Mouse (Mus musculus): ENCODE measurements around the gene Ankrd35. TPM values are rescaled to one million over a fixed set of nuclear protein-coding genes. Genes with fewer than 3 reads are reported as not detected.
"Not testable (repeated sequence)": the region's sequence is repeated elsewhere in the genome, so short reads cannot be mapped to it uniquely, and the experiment has no call there.

Ankrd35 gene
- polyA plus RNA-seq, 1 experiment from 2014 or later: 0.60 TPM

- no peak overlapping the region for H3K9ac ChIP-seq (ENCODE audit: low read length)
- peaks cover 23% of the 10 kb centered on the region for H3K4me1 ChIP-seq (ENCODE audit: control insufficient read depth, insufficient read depth, low read length)
- H3K27me3 ChIP-seq (ENCODE audit: control insufficient read depth, insufficient read depth, low read length): no peaks in the 10 kb centered on the region
- no peak overlapping the region for H3K4me3 ChIP-seq (ENCODE audit: low read length)
- H3K36me3 ChIP-seq (ENCODE audit: control insufficient read depth, insufficient read depth): no peaks in the 10 kb centered on the region
- no peak for ATAC-seq (replicated peaks; ENCODE audit: extremely low read depth, insufficient read depth, low FRiP score)
- H3K27ac ChIP-seq (ENCODE audit: low read length): no peak overlapping the region
- WGBS: 48% methylated on average over 3 of the region's 3 CpGs
- no peaks in the 10 kb centered on the region for H3K9me3 ChIP-seq (replicated peaks; ENCODE audit: control insufficient read depth, low read length)
- no peak overlapping the region for H3K4me2 ChIP-seq (ENCODE audit: low read depth, low read length)
These were observed 59.5 kb downstream of the Ankrd35 start for GRCm38 (mm10) chr3:96729403-96729784.

GRCm38 (mm10) chr3:96730785-96731184 lies 60.9 kb downstream of the Ankrd35 start:
- Histone ChIP-seq H3K4me3 (ENCODE audit: low read length) (no peak overlapping the region), H3K27ac (ENCODE audit: low read length) (no peak overlapping the region), H3K36me3 (ENCODE audit: control insufficient read depth, insufficient read depth) (no peaks in the 10 kb centered on the region), H3K27me3 (ENCODE audit: control insufficient read depth, insufficient read depth, low read length) (no peaks in the 10 kb centered on the region), H3K4me1 (ENCODE audit: control insufficient read depth, insufficient read depth, low read length) (peaks cover 25% of the 10 kb centered on the region), H3K4me2 (ENCODE audit: low read depth, low read length) (no peak overlapping the region), H3K9ac (ENCODE audit: low read length) (no peak overlapping the region), H3K9me3 (replicated peaks; ENCODE audit: control insufficient read depth, low read length) (no peaks in the 10 kb centered on the region)
- 55% methylated on average over 5 of the region's 5 CpGs for WGBS
- no peak for ATAC-seq (replicated peaks; ENCODE audit: extremely low read depth, insufficient read depth, low FRiP score)

- no peaks in the 10 kb centered on the region for H3K36me3 ChIP-seq (ENCODE audit: control insufficient read depth, insufficient read depth)
- no peaks in the 10 kb centered on the region for H3K27me3 ChIP-seq (ENCODE audit: control insufficient read depth, insufficient read depth, low read length)
- no peak overlapping the region for H3K9ac ChIP-seq (ENCODE audit: low read length)
- no peaks in the 10 kb centered on the region for H3K9me3 ChIP-seq (replicated peaks; ENCODE audit: control insufficient read depth, low read length)
- H3K4me2 ChIP-seq (ENCODE audit: low read depth, low read length): no peak overlapping the region
- 86% methylated on average over 1 of the region's 1 CpGs for WGBS
- ATAC-seq (replicated peaks; ENCODE audit: extremely low read depth, insufficient read depth, low FRiP score): no peak
- no peak overlapping the region for H3K27ac ChIP-seq (ENCODE audit: low read length)
- H3K4me3 ChIP-seq (ENCODE audit: low read length): no peak overlapping the region
- peaks cover 21% of the 10 kb centered on the region for H3K4me1 ChIP-seq (ENCODE audit: control insufficient read depth, insufficient read depth, low read length)
These were observed 64.1 kb downstream of the Ankrd35 start for GRCm38 (mm10) chr3:96733984-96734383.

GRCm38 (mm10) chr3:96735200-96735599 lies 65.3 kb downstream of the Ankrd35 start:
- H3K27ac ChIP-seq (ENCODE audit: low read length): no peak overlapping the region
- H3K27me3 ChIP-seq (ENCODE audit: control insufficient read depth, insufficient read depth, low read length): no peaks in the 10 kb centered on the region
- no peak overlapping the region for H3K4me3 ChIP-seq (ENCODE audit: low read length)
- H3K4me2 ChIP-seq (ENCODE audit: low read depth, low read length): no peak overlapping the region
- WGBS: 81% methylated on average over 2 of the region's 2 CpGs
- H3K36me3 ChIP-seq (ENCODE audit: control insufficient read depth, insufficient read depth): no peaks in the 10 kb centered on the region
- no peak for ATAC-seq (replicated peaks; ENCODE audit: extremely low read depth, insufficient read depth, low FRiP score)
- H3K9me3 ChIP-seq (replicated peaks; ENCODE audit: control insufficient read depth, low read length): no peaks in the 10 kb centered on the region
- no peak overlapping the region for H3K9ac ChIP-seq (ENCODE audit: low read length)
- peaks cover 13% of the 10 kb centered on the region for H3K4me1 ChIP-seq (ENCODE audit: control insufficient read depth, insufficient read depth, low read length)

GRCm38 (mm10) chr3:96737013-96737740 lies 67.2 kb downstream of the Ankrd35 start:
- Histone ChIP-seq H3K4me2 (ENCODE audit: low read depth, low read length) (no peak overlapping the region), H3K9ac (ENCODE audit: low read length) (no peak overlapping the region), H3K4me1 (ENCODE audit: control insufficient read depth, insufficient read depth, low read length) (peaks cover 5% of the 10 kb centered on the region; the same call in 1 of the 2 replicates), H3K9me3 (replicated peaks; ENCODE audit: control insufficient read depth, low read length) (no peaks in the 10 kb centered on the region), H3K4me3 (ENCODE audit: low read length) (no peak overlapping the region), H3K36me3 (ENCODE audit: control insufficient read depth, insufficient read depth) (no peaks in the 10 kb centered on the region), H3K27ac (ENCODE audit: low read length) (no peak overlapping the region), H3K27me3 (ENCODE audit: control insufficient read depth, insufficient read depth, low read length) (no peaks in the 10 kb centered on the region)
- no peak for ATAC-seq (replicated peaks; ENCODE audit: extremely low read depth, insufficient read depth, low FRiP score)
- 34% methylated on average over 1 of the region's 1 CpGs for WGBS

- Histone ChIP-seq H3K4me2 (ENCODE audit: low read depth, low read length) (no peak overlapping the region), H3K27ac (ENCODE audit: low read length) (no peak overlapping the region), H3K36me3 (ENCODE audit: control insufficient read depth, insufficient read depth) (no peaks in the 10 kb centered on the region), H3K4me3 (ENCODE audit: low read length) (no peak overlapping the region), H3K9ac (ENCODE audit: low read length) (no peak overlapping the region), H3K27me3 (ENCODE audit: control insufficient read depth, insufficient read depth, low read length) (no peaks in the 10 kb centered on the region), H3K4me1 (ENCODE audit: control insufficient read depth, insufficient read depth, low read length) (peaks cover 9% of the 10 kb centered on the region; the same call in 1 of the 2 replicates), H3K9me3 (replicated peaks; ENCODE audit: control insufficient read depth, low read length) (no peaks in the 10 kb centered on the region)
- no peak for ATAC-seq (replicated peaks; ENCODE audit: extremely low read depth, insufficient read depth, low FRiP score)
- WGBS: 88% methylated on average over 1 of the region's 1 CpGs
These were observed 68.1 kb downstream of the Ankrd35 start for GRCm38 (mm10) chr3:96737995-96738394.

- H3K4me2 ChIP-seq (ENCODE audit: low read depth, low read length); H3K9ac ChIP-seq (ENCODE audit: low read length); H3K27ac ChIP-seq (ENCODE audit: low read length); H3K4me1 ChIP-seq (ENCODE audit: control insufficient read depth, insufficient read depth, low read length); ATAC-seq (replicated peaks; ENCODE audit: extremely low read depth, insufficient read depth, low FRiP score); H3K4me3 ChIP-seq (ENCODE audit: low read length); H3K36me3 ChIP-seq (ENCODE audit: control insufficient read depth, insufficient read depth); H3K9me3 ChIP-seq (replicated peaks; ENCODE audit: control insufficient read depth, low read length); H3K27me3 ChIP-seq (ENCODE audit: control insufficient read depth, insufficient read depth, low read length): not testable (repeated sequence)
These were observed 70.3 kb downstream of the Ankrd35 start for GRCm38 (mm10) chr3:96740279-96740678.

Other genes starting within 250 kb of the Ankrd35 start
- 1.3 and 1.5 TPM in 2 replicates for gene BC107364, start 217.8 kb upstream of the Ankrd35 start, polyA plus RNA-seq (2015; fragmentation: Nextera tagmentation; extraction: Ambion mirVana)
- gene Hfe2, start 145.0 kb upstream of the Ankrd35 start, polyA plus RNA-seq (2015; fragmentation: Nextera tagmentation; extraction: Ambion mirVana): 8.5 and 10.9 TPM in 2 replicates
- 209 and 226 TPM in 2 replicates for gene Txnip, start 112.2 kb upstream of the Ankrd35 start, polyA plus RNA-seq (2015; fragmentation: Nextera tagmentation; extraction: Ambion mirVana)
- gene Gm16253, start 93.1 kb upstream of the Ankrd35 start, polyA plus RNA-seq (2015; fragmentation: Nextera tagmentation; extraction: Ambion mirVana): 1.3 and 1.4 TPM in 2 replicates
- gene Polr3gl, start 76.0 kb upstream of the Ankrd35 start, polyA plus RNA-seq (2015; fragmentation: Nextera tagmentation; extraction: Ambion mirVana): 33.4 and 36.4 TPM in 2 replicates
- 6.9 and 7.2 TPM in 2 replicates for gene Ankrd34a, start 73.5 kb upstream of the Ankrd35 start, polyA plus RNA-seq (2015; fragmentation: Nextera tagmentation; extraction: Ambion mirVana)
- 4.3 and 4.5 TPM in 2 replicates for gene Lix1l, start 69.0 kb upstream of the Ankrd35 start, polyA plus RNA-seq (2015; fragmentation: Nextera tagmentation; extraction: Ambion mirVana)
- gene Rbm8a, start 40.2 kb upstream of the Ankrd35 start, polyA plus RNA-seq (2015; fragmentation: Nextera tagmentation; extraction: Ambion mirVana): 83.8 and 86.4 TPM in 2 replicates
- gene Pex11b, start 34.8 kb upstream of the Ankrd35 start, polyA plus RNA-seq (2015; fragmentation: Nextera tagmentation; extraction: Ambion mirVana): 44.2 and 44.7 TPM in 2 replicates
- gene Gm42957, start 34.7 kb upstream of the Ankrd35 start, polyA plus RNA-seq (2015; fragmentation: Nextera tagmentation; extraction: Ambion mirVana): 0.14 and 0.19 TPM in 2 replicates
- gene Itga10, start 24.5 kb upstream of the Ankrd35 start, polyA plus RNA-seq (2015; fragmentation: Nextera tagmentation; extraction: Ambion mirVana): 0.83 and 1.1 TPM in 2 replicates
- gene Pias3, start 26.3 kb downstream of the Ankrd35 start, polyA plus RNA-seq (2015; fragmentation: Nextera tagmentation; extraction: Ambion mirVana): 33.6 and 37.5 TPM in 2 replicates
- gene Nudt17, start 38.4 kb downstream of the Ankrd35 start, polyA plus RNA-seq (2015; fragmentation: Nextera tagmentation; extraction: Ambion mirVana): 6.2 and 8.8 TPM in 2 replicates
- 28.1 and 31.0 TPM in 2 replicates for gene Polr3c, start 57.5 kb downstream of the Ankrd35 start, polyA plus RNA-seq (2015; fragmentation: Nextera tagmentation; extraction: Ambion mirVana)
- 36.9 and 39.7 TPM in 2 replicates for gene Rnf115, start 57.5 kb downstream of the Ankrd35 start, polyA plus RNA-seq (2015; fragmentation: Nextera tagmentation; extraction: Ambion mirVana)
- 0.98 TPM in 1 of 2 replicates, not detected in the other for gene Pdzk1, start 159.2 kb downstream of the Ankrd35 start, polyA plus RNA-seq (2015; fragmentation: Nextera tagmentation; extraction: Ambion mirVana)
- gene Cd160, start 159.2 kb downstream of the Ankrd35 start, polyA plus RNA-seq (2015; fragmentation: Nextera tagmentation; extraction: Ambion mirVana): 2.3 and 5.5 TPM in 2 replicates
- gene Gja5, start 234.6 kb downstream of the Ankrd35 start, polyA plus RNA-seq (2015; fragmentation: Nextera tagmentation; extraction: Ambion mirVana): 86.3 and 99.3 TPM in 2 replicates
- 26.1 and 28.4 TPM in 2 replicates for gene Gpr89, start 235.2 kb downstream of the Ankrd35 start, polyA plus RNA-seq (2015; fragmentation: Nextera tagmentation; extraction: Ambion mirVana)